Mouse (Mus musculus): Measurements from ENCODE around the gene Glis2.

DNA sequence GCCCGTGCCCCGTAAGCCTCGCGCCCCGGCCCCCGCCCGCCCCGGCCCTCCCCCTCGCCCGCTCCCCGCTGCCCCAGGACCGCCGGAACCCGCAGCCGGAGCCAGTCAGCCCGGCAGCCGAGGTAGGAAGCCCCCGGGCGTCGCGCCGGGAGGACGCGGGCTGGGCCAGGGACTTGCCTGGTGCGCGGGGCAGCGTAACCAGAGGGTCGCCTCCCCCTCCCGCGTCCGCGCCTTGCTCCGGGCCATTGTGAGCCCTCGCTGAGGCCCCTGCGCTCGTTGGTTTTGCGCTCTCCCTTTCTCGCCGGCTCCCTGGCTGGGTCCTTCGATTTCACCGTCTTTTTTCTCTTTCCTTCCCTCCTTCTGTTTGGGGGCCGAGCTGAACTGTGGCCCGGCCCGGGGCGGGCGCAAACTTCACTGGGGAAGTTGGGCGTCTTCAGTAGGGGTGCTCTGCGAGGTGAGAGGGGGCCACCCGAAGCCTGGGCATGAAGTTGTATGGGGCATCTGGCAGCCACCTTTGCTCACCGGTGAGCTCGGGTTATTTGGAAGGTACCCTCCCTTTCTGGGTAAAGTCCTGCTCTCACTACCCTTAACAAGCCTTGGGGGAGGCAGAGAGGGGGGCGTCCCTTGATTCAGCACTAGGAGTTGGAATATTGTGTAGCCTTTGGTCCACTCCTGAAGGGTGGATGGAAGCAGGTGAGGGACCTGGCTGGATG, 457 bp downstream of the Glis2 start:
- TF ChIP-seq POLR2A (IDR thresholded peaks at IDR 0.05; ENCODE audit: control insufficient read depth, low read depth, low read length), result no peak
- TF ChIP-seq CTCF (IDR thresholded peaks at IDR 0.05; ENCODE audit: control insufficient read depth, insufficient read depth, insufficient replicate concordance, low read depth, low read length), result no peak

Data from testis, adult 2 months (tissue).